Mouse (Mus musculus): ENCODE results near the gene Vmn2r19. TPM values are rescaled to one million over a fixed set of nuclear protein-coding genes. Genes with fewer than 3 reads are reported as not detected.

Gene Vmn2r19
- polyA plus RNA-seq, 1 experiment from 2014 or later: not detected

GRCm38 (mm10) chr6:123265809-123266208, 42.3 kb upstream of the Vmn2r19 start:
- H3K4me3 ChIP-seq (ENCODE audit: low read depth, low read length): no peak overlapping the region
- WGBS: 89% methylated on average over 4 of the region's 4 CpGs
- no peaks in the 10 kb centered on the region for H3K27me3 ChIP-seq (replicated peaks; ENCODE audit: control insufficient read depth, insufficient read depth, low read length)
- TF ChIP-seq CTCF (IDR thresholded peaks at IDR 0.05; ENCODE audit: low read depth): no peak
- H3K27ac ChIP-seq (ENCODE audit: low read depth, low read length): no peak overlapping the region
- H3K36me3 ChIP-seq (ENCODE audit: control insufficient read depth, insufficient read depth): no peaks in the 10 kb centered on the region
- no peak overlapping the region for H3K9ac ChIP-seq (ENCODE audit: low read depth, low read length)
- no peak for ATAC-seq
- H3K4me2 ChIP-seq (replicated peaks; ENCODE audit: low read depth): no peak overlapping the region
- no peaks in the 10 kb centered on the region for H3K4me1 ChIP-seq (replicated peaks; ENCODE audit: control insufficient read depth, insufficient read depth, low read length)
- no peaks in the 10 kb centered on the region for H3K9me3 ChIP-seq (ENCODE audit: control insufficient read depth)

DNA sequence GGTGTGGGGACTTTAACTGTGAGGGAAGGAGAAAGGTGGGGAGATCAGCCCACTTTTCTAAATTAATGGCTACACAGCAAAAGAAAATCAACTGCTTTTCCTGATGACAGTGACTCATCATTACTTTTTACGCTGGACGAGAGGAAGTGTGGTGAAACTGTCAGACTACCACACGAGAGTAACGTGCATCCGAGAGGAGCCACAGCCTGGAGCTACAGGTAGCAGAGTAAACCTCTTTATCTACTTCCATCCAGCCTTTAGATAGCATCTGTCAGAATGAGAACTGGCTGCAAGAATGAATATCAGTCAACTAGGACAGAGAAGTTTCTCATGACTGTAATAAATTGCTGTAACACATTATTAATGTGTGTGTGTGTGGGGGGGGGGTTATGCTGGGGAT, 41.2 kb upstream of the Vmn2r19 start:
- H3K9me3 ChIP-seq (ENCODE audit: control insufficient read depth): no peaks in the 10 kb centered on the region
- no peak overlapping the region for H3K4me2 ChIP-seq (replicated peaks; ENCODE audit: low read depth)
- ATAC-seq: no peak
- H3K27me3 ChIP-seq (replicated peaks; ENCODE audit: control insufficient read depth, insufficient read depth, low read length): no peaks in the 10 kb centered on the region
- no peak overlapping the region for H3K4me3 ChIP-seq (ENCODE audit: low read depth, low read length)
- no peaks in the 10 kb centered on the region for H3K36me3 ChIP-seq (ENCODE audit: control insufficient read depth, insufficient read depth)
- H3K9ac ChIP-seq (ENCODE audit: low read depth, low read length): no peak overlapping the region
- no peaks in the 10 kb centered on the region for H3K4me1 ChIP-seq (replicated peaks; ENCODE audit: control insufficient read depth, insufficient read depth, low read length)
- 84% methylated on average over 5 of the region's 5 CpGs for WGBS
- TF ChIP-seq CTCF (IDR thresholded peaks at IDR 0.05; ENCODE audit: low read depth): no peak
- no peak overlapping the region for H3K27ac ChIP-seq (ENCODE audit: low read depth, low read length)

DNA sequence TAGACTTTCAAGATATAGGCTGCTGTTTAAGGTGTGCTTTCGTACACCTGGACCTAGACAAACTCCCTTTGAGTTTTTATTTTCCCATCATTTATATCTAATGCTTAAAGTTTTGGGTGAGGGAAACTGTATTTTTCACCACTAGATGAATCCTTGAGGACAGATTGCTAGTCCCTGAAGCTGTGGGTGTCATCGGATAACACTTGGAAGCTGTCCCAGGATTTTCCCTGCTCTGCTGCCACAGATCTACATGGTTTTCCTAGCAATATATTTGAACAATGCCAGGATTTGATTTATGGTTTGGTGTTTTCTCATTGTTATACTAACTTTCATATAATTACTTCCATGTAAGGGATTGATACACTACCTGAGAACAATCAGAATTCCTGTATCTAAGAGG, 28.7 kb upstream of the Vmn2r19 start:
- WGBS: 89% methylated on average over 2 of the region's 2 CpGs
- ATAC-seq: no peak
- Histone ChIP-seq H3K4me2 (replicated peaks; ENCODE audit: low read depth) (no peak overlapping the region), H3K9ac (ENCODE audit: low read depth, low read length) (no peak overlapping the region), H3K27me3 (replicated peaks; ENCODE audit: control insufficient read depth, insufficient read depth, low read length) (no peaks in the 10 kb centered on the region), H3K4me3 (ENCODE audit: low read depth, low read length) (no peak overlapping the region), H3K9me3 (ENCODE audit: control insufficient read depth) (no peaks in the 10 kb centered on the region), H3K4me1 (replicated peaks; ENCODE audit: control insufficient read depth, insufficient read depth, low read length) (no peaks in the 10 kb centered on the region), H3K36me3 (ENCODE audit: control insufficient read depth, insufficient read depth) (no peaks in the 10 kb centered on the region), H3K27ac (ENCODE audit: low read depth, low read length) (no peak overlapping the region)
- TF ChIP-seq CTCF (IDR thresholded peaks at IDR 0.05; ENCODE audit: low read depth): no peak

DNA sequence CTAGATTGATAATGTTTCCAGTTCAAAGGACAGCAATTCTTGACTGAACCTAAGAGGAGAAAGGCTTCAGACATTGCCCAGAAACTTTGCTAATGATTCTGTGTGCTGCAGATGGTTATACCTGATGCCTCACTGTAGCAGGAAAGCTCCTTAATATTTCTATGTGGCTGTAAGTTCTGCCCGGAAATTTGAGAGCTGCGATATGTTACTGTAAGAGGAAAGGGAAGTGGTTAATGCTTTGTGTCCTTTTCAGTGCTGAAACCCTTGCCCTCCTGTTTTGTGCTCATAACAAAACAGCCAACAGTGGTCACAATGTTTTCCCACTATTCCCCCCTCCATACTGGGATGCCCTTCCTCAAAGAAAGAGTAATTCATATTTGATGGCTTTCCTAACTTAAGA, 21.8 kb upstream of the Vmn2r19 start:
- Histone ChIP-seq H3K4me3 (ENCODE audit: low read depth, low read length) (no peak overlapping the region), H3K36me3 (ENCODE audit: control insufficient read depth, insufficient read depth) (no peaks in the 10 kb centered on the region), H3K9ac (ENCODE audit: low read depth, low read length) (no peak overlapping the region), H3K9me3 (ENCODE audit: control insufficient read depth) (no peaks in the 10 kb centered on the region), H3K27me3 (replicated peaks; ENCODE audit: control insufficient read depth, insufficient read depth, low read length) (no peaks in the 10 kb centered on the region), H3K4me1 (replicated peaks; ENCODE audit: control insufficient read depth, insufficient read depth, low read length) (no peaks in the 10 kb centered on the region), H3K27ac (ENCODE audit: low read depth, low read length) (no peak overlapping the region), H3K4me2 (replicated peaks; ENCODE audit: low read depth) (no peak overlapping the region)
- no peak for ATAC-seq
- 92% methylated on average over 2 of the region's 2 CpGs for WGBS
- no peak for TF ChIP-seq CTCF (IDR thresholded peaks at IDR 0.05; ENCODE audit: low read depth)

DNA sequence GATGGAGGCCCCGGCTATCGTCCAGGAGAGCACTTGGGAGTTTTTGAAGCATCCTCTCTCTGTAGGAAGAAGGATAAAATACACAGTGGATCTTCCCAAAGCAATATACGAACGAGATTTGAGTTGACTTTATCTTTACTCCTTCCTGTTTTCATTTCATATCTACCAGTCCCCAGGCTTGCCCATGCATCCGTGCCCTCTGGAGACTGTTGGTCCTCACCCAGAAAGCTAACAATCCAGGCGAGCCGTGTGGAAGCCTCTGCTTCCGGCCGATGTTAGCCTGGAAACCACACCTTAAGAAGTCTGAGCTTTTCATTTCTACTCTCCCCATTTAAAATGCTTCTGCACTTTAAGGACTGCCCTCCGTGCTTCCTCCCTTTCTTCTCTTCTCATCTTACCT, 19.2 kb upstream of the Vmn2r19 start:
- H3K4me2 ChIP-seq (replicated peaks; ENCODE audit: low read depth): no peak overlapping the region
- no peak overlapping the region for H3K27ac ChIP-seq (ENCODE audit: low read depth, low read length)
- no peaks in the 10 kb centered on the region for H3K9me3 ChIP-seq (ENCODE audit: control insufficient read depth)
- H3K9ac ChIP-seq (ENCODE audit: low read depth, low read length): no peak overlapping the region
- H3K4me3 ChIP-seq (ENCODE audit: low read depth, low read length): no peak overlapping the region
- H3K36me3 ChIP-seq (ENCODE audit: control insufficient read depth, insufficient read depth): no peaks in the 10 kb centered on the region
- ATAC-seq: no peak
- no peaks in the 10 kb centered on the region for H3K27me3 ChIP-seq (replicated peaks; ENCODE audit: control insufficient read depth, insufficient read depth, low read length)
- WGBS: 76% methylated on average over 10 of the region's 10 CpGs
- TF ChIP-seq CTCF (IDR thresholded peaks at IDR 0.05; ENCODE audit: low read depth): no peak
- H3K4me1 ChIP-seq (replicated peaks; ENCODE audit: control insufficient read depth, insufficient read depth, low read length): no peaks in the 10 kb centered on the region

DNA sequence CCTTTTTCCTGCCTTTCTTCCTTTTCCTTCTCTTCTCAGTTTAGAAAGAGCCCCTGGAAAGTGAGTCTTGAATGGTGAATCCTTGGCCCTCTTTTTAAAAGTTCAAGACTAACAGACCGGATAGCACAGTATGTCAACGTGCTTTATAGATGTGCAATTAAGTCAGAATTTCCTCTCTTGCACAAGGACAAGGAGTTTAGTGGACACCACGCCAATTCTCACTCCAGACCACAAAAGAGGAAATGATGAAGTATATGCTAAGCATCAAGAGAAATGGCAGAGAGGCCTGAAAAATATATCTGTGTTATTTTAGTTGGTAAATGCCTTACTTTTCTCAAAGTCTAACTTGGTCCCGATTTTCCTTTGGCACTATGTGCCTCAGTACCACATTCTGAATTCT, 18.4 kb upstream of the Vmn2r19 start, which contains the start of gene Clec4e:
Gene Clec4e, minus strand, starts transcription at position 118 of the 400 bp plus-strand sequence.
- WGBS: 75% methylated on average over 4 of the region's 4 CpGs
- no peak within 1 kb of the TSS for H3K9ac ChIP-seq (ENCODE audit: low read depth, low read length)

More for the DNA sequence above, 18.4 kb upstream of the Vmn2r19 start, which contains the start of gene Clec4e:
- no peaks in the 10 kb centered on the region for H3K27me3 ChIP-seq (replicated peaks; ENCODE audit: control insufficient read depth, insufficient read depth, low read length)
- no peaks in the 10 kb centered on the region for H3K4me1 ChIP-seq (replicated peaks; ENCODE audit: control insufficient read depth, insufficient read depth, low read length)
- no peak within 1 kb of the TSS for H3K4me2 ChIP-seq (replicated peaks; ENCODE audit: low read depth)
- ATAC-seq: no peak
- no peak within 1 kb of the TSS for H3K4me3 ChIP-seq (ENCODE audit: low read depth, low read length)
- no peak for TF ChIP-seq CTCF (IDR thresholded peaks at IDR 0.05; ENCODE audit: low read depth)
- no peak within 1 kb of the TSS for H3K27ac ChIP-seq (ENCODE audit: low read depth, low read length)
- H3K9me3 ChIP-seq (ENCODE audit: control insufficient read depth): no peaks in the 10 kb centered on the region
- H3K36me3 ChIP-seq (ENCODE audit: control insufficient read depth, insufficient read depth): no peaks in the 10 kb centered on the region
